Mouse (Mus musculus): ENCODE results near the gene Grik5. TPM values are rescaled to one million over a fixed set of nuclear protein-coding genes. Genes with fewer than 3 reads are reported as not detected.

Grik5 gene
- polyA plus RNA-seq, 1 experiment from 2014 or later = 4.5 TPM

- H3K4me3 ChIP-seq = peak overlapping the region; percentile 33
These were observed 17.7 kb upstream of the Grik5 start for GRCm38 (mm10) chr7:25089875-25090274.

GRCm38 (mm10) chr7:25088968-25089367, 16.8 kb upstream of the Grik5 start:
- 23% methylated on average over 11 of the region's 11 CpGs for WGBS
- peak overlapping the region; percentile 82 for H3K27ac ChIP-seq (replicated peaks)
- no peaks in the 10 kb centered on the region for H3K9me3 ChIP-seq
- H3K4me3 ChIP-seq = peak overlapping the region; percentile 17; the same call in 1 of the 2 replicates
- H3K4me1 ChIP-seq = peaks cover 54% of the 10 kb centered on the region
- no peak for DNase-seq (ENCODE audit: low spot score)
- H3K27me3 ChIP-seq (replicated peaks; ENCODE audit: low read depth, poor library complexity, severe bottlenecking) = peaks cover 11% of the 10 kb centered on the region
- peaks cover 33% of the 10 kb centered on the region for H3K36me3 ChIP-seq (replicated peaks)

More at GRCm38 (mm10) chr7:25089875-25090274, 17.7 kb upstream of the Grik5 start:
- peak; percentile 71 for DNase-seq (ENCODE audit: low spot score)
- H3K4me1 ChIP-seq = peaks cover 54% of the 10 kb centered on the region
- 17% methylated on average over 10 of the region's 10 CpGs for WGBS
- H3K27ac ChIP-seq (replicated peaks) = peak overlapping the region; percentile 82
- H3K27me3 ChIP-seq (replicated peaks; ENCODE audit: low read depth, poor library complexity, severe bottlenecking) = peaks cover 11% of the 10 kb centered on the region
- no peaks in the 10 kb centered on the region for H3K9me3 ChIP-seq
- peaks cover 24% of the 10 kb centered on the region for H3K36me3 ChIP-seq (replicated peaks)

GRCm38 (mm10) chr7:25088531-25088930, 16.4 kb upstream of the Grik5 start:
- peak overlapping the region; percentile 17; the same call in 1 of the 2 replicates for H3K4me3 ChIP-seq
- WGBS = 4% methylated on average over 10 of the region's 10 CpGs
- no peaks in the 10 kb centered on the region for H3K9me3 ChIP-seq
- H3K4me1 ChIP-seq = peaks cover 50% of the 10 kb centered on the region
- peak overlapping the region; percentile 82 for H3K27ac ChIP-seq (replicated peaks)
- peaks cover 11% of the 10 kb centered on the region for H3K27me3 ChIP-seq (replicated peaks; ENCODE audit: low read depth, poor library complexity, severe bottlenecking)
- peak; percentile 74 for DNase-seq (ENCODE audit: low spot score)
- peaks cover 37% of the 10 kb centered on the region for H3K36me3 ChIP-seq (replicated peaks)

GRCm38 (mm10) chr7:25087972-25088371, 15.8 kb upstream of the Grik5 start:
- no peak for DNase-seq (ENCODE audit: low spot score)
- WGBS = 55% methylated on average over 5 of the region's 5 CpGs
- Histone ChIP-seq H3K27me3 (replicated peaks; ENCODE audit: low read depth, poor library complexity, severe bottlenecking) (peaks cover 6% of the 10 kb centered on the region), H3K27ac (replicated peaks) (peak overlapping the region; percentile 60), H3K9me3 (no peaks in the 10 kb centered on the region), H3K4me3 (no peak overlapping the region), H3K36me3 (replicated peaks) (peaks cover 43% of the 10 kb centered on the region), H3K4me1 (peaks cover 45% of the 10 kb centered on the region)

GRCm38 (mm10) chr7:25087256-25087912, 15.2 kb upstream of the Grik5 start:
- Histone ChIP-seq H3K27ac (replicated peaks) (peak overlapping the region; percentile 60), H3K27me3 (replicated peaks; ENCODE audit: low read depth, poor library complexity, severe bottlenecking) (no peaks in the 10 kb centered on the region), H3K4me1 (peaks cover 39% of the 10 kb centered on the region), H3K36me3 (replicated peaks) (peaks cover 49% of the 10 kb centered on the region), H3K4me3 (no peak overlapping the region), H3K9me3 (no peaks in the 10 kb centered on the region)
- peak; percentile 44 for DNase-seq (ENCODE audit: low spot score)
- WGBS = 50% methylated on average over 10 of the region's 10 CpGs

- peaks cover 56% of the 10 kb centered on the region for H3K36me3 ChIP-seq (replicated peaks)
- 65% methylated on average over 3 of the region's 3 CpGs for WGBS
- no peaks in the 10 kb centered on the region for H3K9me3 ChIP-seq
- peaks cover 35% of the 10 kb centered on the region for H3K4me1 ChIP-seq
- no peak overlapping the region for H3K4me3 ChIP-seq
- H3K27me3 ChIP-seq (replicated peaks; ENCODE audit: low read depth, poor library complexity, severe bottlenecking) = no peaks in the 10 kb centered on the region
- H3K27ac ChIP-seq (replicated peaks) = no peak overlapping the region
- no peak for DNase-seq (ENCODE audit: low spot score)
These were observed 14.5 kb upstream of the Grik5 start for GRCm38 (mm10) chr7:25086656-25087055.

GRCm38 (mm10) chr7:25084621-25085020, 12.5 kb upstream of the Grik5 start:
- H3K4me3 ChIP-seq = no peak overlapping the region
- H3K4me1 ChIP-seq = peaks cover 26% of the 10 kb centered on the region
- peaks cover 76% of the 10 kb centered on the region for H3K36me3 ChIP-seq (replicated peaks)
- DNase-seq (ENCODE audit: low spot score) = no peak
- no peaks in the 10 kb centered on the region for H3K27me3 ChIP-seq (replicated peaks; ENCODE audit: low read depth, poor library complexity, severe bottlenecking)
- 88% methylated on average over 5 of the region's 5 CpGs for WGBS
- H3K27ac ChIP-seq (replicated peaks) = no peak overlapping the region
- no peaks in the 10 kb centered on the region for H3K9me3 ChIP-seq

GRCm38 (mm10) chr7:25082510-25082909, 10.4 kb upstream of the Grik5 start:
- H3K36me3 ChIP-seq (replicated peaks) = peaks cover 86% of the 10 kb centered on the region

GRCm38 (mm10) chr7:25080431-25080830, 8.3 kb upstream of the Grik5 start:
- no peak overlapping the region for H3K27ac ChIP-seq (replicated peaks)
- H3K4me3 ChIP-seq = no peak overlapping the region
- H3K9me3 ChIP-seq = no peaks in the 10 kb centered on the region
- peaks cover 28% of the 10 kb centered on the region for H3K4me1 ChIP-seq
- peaks cover 68% of the 10 kb centered on the region for H3K36me3 ChIP-seq (replicated peaks)
- WGBS = 95% methylated on average over 13 of the region's 13 CpGs
- no peaks in the 10 kb centered on the region for H3K27me3 ChIP-seq (replicated peaks; ENCODE audit: low read depth, poor library complexity, severe bottlenecking)
- no peak for DNase-seq (ENCODE audit: low spot score)

More at GRCm38 (mm10) chr7:25082510-25082909, 10.4 kb upstream of the Grik5 start:
- Histone ChIP-seq H3K27ac (replicated peaks) (no peak overlapping the region), H3K27me3 (replicated peaks; ENCODE audit: low read depth, poor library complexity, severe bottlenecking) (no peaks in the 10 kb centered on the region), H3K4me3 (no peak overlapping the region), H3K9me3 (no peaks in the 10 kb centered on the region), H3K4me1 (peaks cover 26% of the 10 kb centered on the region)
- WGBS = 89% methylated on average over 4 of the region's 4 CpGs
- DNase-seq (ENCODE audit: low spot score) = no peak

- 86% methylated on average over 12 of the region's 12 CpGs for WGBS
- Histone ChIP-seq H3K27ac (replicated peaks) (no peak overlapping the region), H3K4me3 (0 out of 2 replicates have a peak overlapping the region, but pooled peaks have one; percentile 8), H3K27me3 (replicated peaks; ENCODE audit: low read depth, poor library complexity, severe bottlenecking) (no peaks in the 10 kb centered on the region), H3K4me1 (peaks cover 29% of the 10 kb centered on the region), H3K36me3 (replicated peaks) (peaks cover 59% of the 10 kb centered on the region), H3K9me3 (no peaks in the 10 kb centered on the region)
- DNase-seq (ENCODE audit: low spot score) = no peak
These were observed 7.4 kb upstream of the Grik5 start for GRCm38 (mm10) chr7:25079496-25080026.

GRCm38 (mm10) chr7:25077414-25077755, 5.2 kb upstream of the Grik5 start:
- Histone ChIP-seq H3K36me3 (replicated peaks) (peaks cover 38% of the 10 kb centered on the region), H3K4me1 (peaks cover 50% of the 10 kb centered on the region), H3K27ac (replicated peaks) (peak overlapping the region; percentile 94), H3K4me3 (peak overlapping the region; percentile 79), H3K9me3 (no peaks in the 10 kb centered on the region), H3K27me3 (replicated peaks; ENCODE audit: low read depth, poor library complexity, severe bottlenecking) (no peaks in the 10 kb centered on the region)
- under 1% methylated on average over 33 of the region's 33 CpGs for WGBS
- DNase-seq (ENCODE audit: low spot score) = no peak

- Histone ChIP-seq H3K27me3 (replicated peaks; ENCODE audit: low read depth, poor library complexity, severe bottlenecking) (no peaks in the 10 kb centered on the region), H3K36me3 (replicated peaks) (peaks cover 32% of the 10 kb centered on the region), H3K27ac (replicated peaks) (peak overlapping the region; percentile 94), H3K9me3 (no peaks in the 10 kb centered on the region), H3K4me3 (peak overlapping the region; percentile 79), H3K4me1 (peaks cover 55% of the 10 kb centered on the region)
- under 1% methylated on average over 56 of the region's 56 CpGs for WGBS
- peak; percentile 98 for DNase-seq (ENCODE audit: low spot score)
These were observed 4.7 kb upstream of the Grik5 start for GRCm38 (mm10) chr7:25076663-25077413.

Data from embryonic facial prominence, embryonic 10.5 days (tissue).